Mouse (Mus musculus) intestine, postnatal 0 days (tissue): ENCODE measurements around the gene Smurf2. TPM values are rescaled to one million over a fixed set of nuclear protein-coding genes. Genes with fewer than 3 reads are reported as not detected.

Experiments used
- ATAC-seq: fragments of 200-750 bp; cut with Nextera tagmentation; 2 replicates; pipeline ENCODE4 v1.8.0; 2017; ENCODE audit warnings: mild to moderate bottlenecking, moderate TSS enrichment, moderate library complexity
- H3K27ac ChIP-seq: fragments of 300-500 bp; sonication (generic); 2 replicates; pipeline ENCODE4 v1.5.1; 2014; ENCODE audit warnings: mild to moderate bottlenecking, low read depth, low read length, moderate library complexity
- H3K27me3 ChIP-seq: fragments of 300-500 bp; sonication (generic); replicated peaks from 2 replicates; pipeline ENCODE4 v1.6.1; 2014; ENCODE audit warnings: low read length, mixed read lengths; ENCODE audit not compliant: control insufficient read depth, insufficient read depth
- H3K36me3 ChIP-seq: fragments of 300-500 bp; sonication (generic); 2 replicates; pipeline ENCODE4 v1.6.1; 2014; ENCODE audit warnings: mild to moderate bottlenecking, moderate library complexity; ENCODE audit not compliant: control insufficient read depth, insufficient read depth
- H3K4me1 ChIP-seq: fragments of 300-500 bp; sonication (generic); replicated peaks from 2 replicates; pipeline ENCODE4 v1.6.1; 2014; ENCODE audit warnings: antibody characterized with exemption, low read length, mixed read lengths; ENCODE audit not compliant: control insufficient read depth, insufficient read depth
- H3K4me2 ChIP-seq: fragments of 300-500 bp; sonication (generic); replicated peaks from 2 replicates; pipeline ENCODE4 v1.6.1; 2014; ENCODE audit warnings: low read depth, mild to moderate bottlenecking, moderate library complexity
- H3K4me3 ChIP-seq: fragments of 300-500 bp; sonication (generic); 2 replicates; pipeline ENCODE4 v1.5.1; 2014; ENCODE audit warnings: low read depth, low read length
- H3K9ac ChIP-seq: fragments of 300-500 bp; sonication (generic); 2 replicates; pipeline ENCODE4 v1.6.1; 2014; ENCODE audit warnings: mild to moderate bottlenecking, low read depth, low read length
- H3K9me3 ChIP-seq: fragments of 300-500 bp; sonication (generic); 2 replicates; pipeline ENCODE4 v1.6.1; 2016; ENCODE audit warnings: mixed run types; ENCODE audit not compliant: control insufficient read depth
- CTCF ChIP-seq: sonication (generic); IDR thresholded peaks from 2 replicates; pipeline ENCODE4 v1.5.1; 2016; ENCODE audit warnings: low read depth, mild to moderate bottlenecking, control low read depth, antibody characterized with exemption, moderate library complexity
- WGBS: fragments of 180-500 bp; shearing (Covaris S2); extraction: QIAGEN DNeasy Blood & Tissue Kit; methylation state at CpG from one replicate; pipeline ENCODE4 v1.1.7; 2014; 5-methylcytosine and 5-hydroxymethylcytosine counted together
- polyA plus RNA-seq: library from polyadenylated mRNA; unstranded; fragments of >200 nt; fragmentation: Nextera tagmentation; extraction: Ambion mirVana; gene quantifications from 2 replicates; pipeline ENCODE4 v1.2.1, GENCODE M21; 2015

Smurf2 gene
- polyA plus RNA-seq, 1 experiment from 2014 or later = 8.0 TPM

GRCm38 (mm10) chr11:106822911-106823310 lies 97.6 kb downstream of the Smurf2 start:
- Histone ChIP-seq H3K9ac (no peak overlapping the region), H3K27ac (no peak overlapping the region), H3K9me3 (no peaks in the 10 kb centered on the region), H3K4me2 (no peak overlapping the region), H3K27me3 (no peaks in the 10 kb centered on the region), H3K4me1 (no peaks in the 10 kb centered on the region), H3K4me3 (no peak overlapping the region), H3K36me3 (peaks cover 63% of the 10 kb centered on the region)
- WGBS = 86% methylated on average over 5 of the region's 5 CpGs
- TF ChIP-seq CTCF = no peak
- ATAC-seq = no peak

GRCm38 (mm10) chr11:106822491-106822890 lies 98.0 kb downstream of the Smurf2 start:
- Histone ChIP-seq H3K27ac (no peak overlapping the region), H3K4me2 (no peak overlapping the region), H3K4me3 (no peak overlapping the region), H3K9me3 (no peaks in the 10 kb centered on the region), H3K27me3 (no peaks in the 10 kb centered on the region), H3K4me1 (no peaks in the 10 kb centered on the region), H3K9ac (no peak overlapping the region), H3K36me3 (peaks cover 61% of the 10 kb centered on the region)
- ATAC-seq = no peak
- WGBS = 88% methylated on average over 8 of the region's 8 CpGs
- no peak for TF ChIP-seq CTCF

- Histone ChIP-seq H3K9me3 (no peaks in the 10 kb centered on the region), H3K4me2 (no peak overlapping the region), H3K36me3 (peaks cover 69% of the 10 kb centered on the region), H3K4me3 (no peak overlapping the region), H3K27ac (no peak overlapping the region), H3K4me1 (no peaks in the 10 kb centered on the region), H3K9ac (no peak overlapping the region), H3K27me3 (no peaks in the 10 kb centered on the region)
- no peak for TF ChIP-seq CTCF
- WGBS = 81% methylated on average over 6 of the region's 6 CpGs
- no peak for ATAC-seq
Measured at GRCm38 (mm10) chr11:106821397-106821796, 99.1 kb downstream of the Smurf2 start.

GRCm38 (mm10) chr11:106820972-106821371 lies 99.5 kb downstream of the Smurf2 start:
- Histone ChIP-seq H3K9ac (no peak overlapping the region), H3K4me2 (no peak overlapping the region), H3K36me3 (peaks cover 74% of the 10 kb centered on the region), H3K4me1 (no peaks in the 10 kb centered on the region), H3K4me3 (no peak overlapping the region), H3K9me3 (no peaks in the 10 kb centered on the region), H3K27me3 (no peaks in the 10 kb centered on the region), H3K27ac (no peak overlapping the region)
- TF ChIP-seq CTCF = no peak
- WGBS = 34% methylated on average over 4 of the region's 4 CpGs
- no peak for ATAC-seq

- H3K9me3 ChIP-seq = no peaks in the 10 kb centered on the region
- no peak overlapping the region for H3K4me3 ChIP-seq
- ATAC-seq = no peak
- TF ChIP-seq CTCF = no peak
- WGBS = 53% methylated on average over 6 of the region's 6 CpGs
- H3K4me1 ChIP-seq = 0 out of 2 replicates have a peak, but pooled peaks cover 1% of the 10 kb centered on the region
- no peaks in the 10 kb centered on the region for H3K27me3 ChIP-seq
- H3K36me3 ChIP-seq = peaks cover 80% of the 10 kb centered on the region
- H3K27ac ChIP-seq = no peak overlapping the region
- H3K9ac ChIP-seq = no peak overlapping the region
- H3K4me2 ChIP-seq = no peak overlapping the region
Measured at GRCm38 (mm10) chr11:106820252-106820651, 100.3 kb downstream of the Smurf2 start.

- Histone ChIP-seq H3K27ac (no peak overlapping the region; the same call in 1 of the 2 replicates), H3K4me1 (0 out of 2 replicates have a peak, but pooled peaks cover 4% of the 10 kb centered on the region), H3K9ac (no peak overlapping the region), H3K4me2 (no peak overlapping the region), H3K4me3 (no peak overlapping the region), H3K9me3 (no peaks in the 10 kb centered on the region), H3K27me3 (no peaks in the 10 kb centered on the region), H3K36me3 (peaks cover 82% of the 10 kb centered on the region)
- WGBS = 86% methylated on average over 9 of the region's 9 CpGs
- TF ChIP-seq CTCF = no peak
- no peak for ATAC-seq
Measured at GRCm38 (mm10) chr11:106819595-106819994, 100.9 kb downstream of the Smurf2 start.

- H3K9me3 ChIP-seq = no peaks in the 10 kb centered on the region
- 46% methylated on average over 9 of the region's 9 CpGs for WGBS
- H3K4me3 ChIP-seq = no peak overlapping the region
- no peak for ATAC-seq
- H3K36me3 ChIP-seq = peaks cover 73% of the 10 kb centered on the region
- no peak for TF ChIP-seq CTCF
- H3K27me3 ChIP-seq = no peaks in the 10 kb centered on the region
- H3K4me1 ChIP-seq = 0 out of 2 replicates have a peak, but pooled peaks cover 4% of the 10 kb centered on the region
- no peak overlapping the region for H3K4me2 ChIP-seq
- H3K9ac ChIP-seq = no peak overlapping the region
- 0 out of 2 replicates have a peak overlapping the region, but pooled peaks have one; percentile 54 for H3K27ac ChIP-seq
Measured at GRCm38 (mm10) chr11:106818341-106818740, 102.2 kb downstream of the Smurf2 start.
